Mouse (Mus musculus) midbrain, embryonic 11.5 days (tissue): Measurements from ENCODE around the gene Tubg1. TPM values are rescaled to one million over a fixed set of nuclear protein-coding genes. Genes with fewer than 3 reads are reported as not detected.

Experiments used
- ATAC-seq: fragments of 200-750 bp; cut with Nextera tagmentation; 2 replicates; pipeline ENCODE4 v1.8.0; 2017; ENCODE audit warnings: moderate TSS enrichment, moderate library complexity; ENCODE audit not compliant: low FRiP score
- DNase-seq: peaks from one replicate; pipeline ENCODE4 v3.0.0; 2015; ENCODE audit warnings: low spot score; ENCODE audit errors: missing footprints
- H3K27ac ChIP-seq: fragments of 300-500 bp; sonication (generic); 2 replicates; pipeline ENCODE4 v1.5.1; 2014; ENCODE audit warnings: low read depth, low read length
- H3K27me3 ChIP-seq: fragments of 300-500 bp; sonication (generic); 2 replicates; pipeline ENCODE4 v1.6.1; 2014; ENCODE audit warnings: mild to moderate bottlenecking, low read length, moderate library complexity, mixed read lengths; ENCODE audit not compliant: control insufficient read depth, insufficient read depth
- H3K36me3 ChIP-seq: fragments of 300-500 bp; sonication (generic); 2 replicates; pipeline ENCODE4 v1.6.1; 2014; ENCODE audit warnings: mild to moderate bottlenecking, low read length, moderate library complexity, mixed read lengths; ENCODE audit not compliant: control insufficient read depth, insufficient read depth
- H3K4me1 ChIP-seq: fragments of 300-500 bp; sonication (generic); 2 replicates; pipeline ENCODE4 v1.6.1; 2014; ENCODE audit warnings: low read length; ENCODE audit not compliant: control insufficient read depth, insufficient read depth
- H3K4me2 ChIP-seq: fragments of 300-500 bp; sonication (generic); 2 replicates; pipeline ENCODE4 v1.6.1; 2014; ENCODE audit warnings: mild to moderate bottlenecking, moderate library complexity
- H3K4me3 ChIP-seq: fragments of 300-500 bp; sonication (generic); 2 replicates; pipeline ENCODE4 v1.5.1; 2014; ENCODE audit warnings: low read depth, low read length
- H3K9ac ChIP-seq: fragments of 300-500 bp; sonication (generic); 2 replicates; pipeline ENCODE4 v1.6.1; 2014; ENCODE audit warnings: low read length
- H3K9me3 ChIP-seq: fragments of 300-500 bp; sonication (generic); 2 replicates; pipeline ENCODE4 v1.6.1; 2016; ENCODE audit warnings: low read length; ENCODE audit not compliant: control insufficient read depth
- WGBS: fragments of 180-500 bp; shearing (Covaris S2); extraction: QIAGEN DNeasy Blood & Tissue Kit; methylation state at CpG from one replicate; pipeline ENCODE4 v1.1.7; 2014; 5-methylcytosine and 5-hydroxymethylcytosine counted together
- polyA plus RNA-seq: library from polyadenylated mRNA; unstranded; fragments of >200 nt; fragmentation: Nextera tagmentation; extraction: Ambion mirVana; gene quantifications from 2 replicates; pipeline ENCODE4 v1.2.1, GENCODE M21; 2014

The Tubg1 gene
- polyA plus RNA-seq, 1 experiment from 2014 or later: 108 TPM

DNA sequence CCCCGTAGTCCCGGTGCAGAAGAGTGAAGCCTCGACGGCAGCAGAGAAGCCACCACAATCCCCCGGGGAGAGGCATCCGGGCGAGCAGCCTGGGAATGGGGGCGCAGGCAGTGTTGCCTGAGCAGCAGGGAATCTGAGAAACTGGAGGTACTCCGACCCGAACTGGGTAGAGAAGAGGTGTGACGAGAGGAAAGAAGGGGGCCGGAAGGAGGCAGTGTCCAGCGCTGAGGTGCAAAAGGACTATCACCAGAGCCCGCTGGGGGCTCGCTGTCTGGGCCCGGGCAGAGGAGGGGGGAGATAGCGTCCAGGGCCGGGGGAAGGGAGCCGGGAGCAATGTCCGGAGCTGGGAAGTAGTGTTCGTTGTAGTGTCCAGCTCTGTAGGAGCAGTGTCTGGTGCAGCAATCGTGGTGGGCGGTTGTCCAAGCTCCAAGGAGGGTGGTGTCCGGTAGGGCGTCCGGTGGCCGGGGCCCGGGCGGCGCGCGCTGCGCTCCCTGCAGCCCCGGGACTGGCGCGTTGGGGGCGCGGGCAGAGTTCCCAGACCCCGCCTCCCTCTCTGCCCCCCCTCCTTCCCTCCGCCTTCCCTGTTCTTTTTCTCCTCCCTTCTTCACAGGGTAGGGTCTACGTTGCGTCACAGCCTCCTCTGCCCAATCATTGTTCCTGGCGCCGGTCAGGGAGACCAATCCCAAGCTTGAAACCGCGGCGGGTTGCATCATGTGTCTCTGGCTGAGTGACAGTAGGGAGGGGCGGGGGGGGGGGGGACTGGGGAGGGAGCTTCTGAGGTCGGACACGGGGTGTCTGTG, 51.3 kb downstream of the Tubg1 start, which contains the start of gene Plekhh3:
Plekhh3 (minus strand) TSS at position 541 of the 800 bp plus-strand sequence.
- H3K36me3 ChIP-seq: no peaks in the 10 kb centered on the region
- ATAC-seq: peak; percentile 94

DNA sequence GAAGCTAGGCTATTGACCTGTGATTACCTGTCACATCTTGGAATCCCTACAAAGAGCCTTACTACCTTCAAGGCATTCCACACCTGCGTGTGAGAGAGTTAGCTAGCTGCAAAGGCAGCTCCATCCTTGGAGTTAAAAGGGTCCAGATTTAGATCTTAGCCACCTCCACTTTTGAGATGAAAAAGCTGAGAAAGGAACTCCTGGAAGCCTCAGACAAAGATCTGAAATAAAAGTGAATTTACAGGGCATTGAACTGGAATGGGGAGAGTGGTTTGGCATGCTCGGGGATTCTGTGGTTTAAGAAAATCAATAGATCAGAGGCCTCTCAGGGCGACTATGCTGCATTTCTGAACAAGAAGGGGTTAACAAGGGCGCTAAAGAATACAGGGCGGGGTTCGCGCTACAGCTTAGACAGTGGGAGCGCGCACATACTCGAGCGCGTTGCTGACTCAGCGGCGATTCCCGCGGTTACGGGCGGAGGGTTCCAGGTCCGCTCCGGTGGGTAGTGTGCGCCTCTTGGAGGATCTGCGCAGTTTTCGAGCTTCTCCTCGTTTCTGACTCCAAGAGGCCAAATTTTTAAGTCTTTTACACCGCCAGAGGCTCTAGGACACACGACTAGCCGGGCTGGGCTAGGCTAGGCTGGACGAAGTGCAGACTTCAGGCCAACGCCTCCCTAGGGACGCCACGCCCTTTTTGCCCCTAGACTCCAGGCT, 52.1 kb downstream of the Tubg1 start:
- H3K36me3 ChIP-seq: no peaks in the 10 kb centered on the region
- DNase-seq: peak; percentile 98
- under 1% methylated on average over 31 of the region's 31 CpGs for WGBS
- peak overlapping the region; percentile 65 for H3K27ac ChIP-seq
- peaks cover 77% of the 10 kb centered on the region for H3K27me3 ChIP-seq
- peaks cover 38% of the 10 kb centered on the region for H3K4me1 ChIP-seq
- peak overlapping the region; percentile 66 for H3K4me3 ChIP-seq
- peak; percentile 43; the same call in 1 of the 2 replicates for ATAC-seq
- H3K9ac ChIP-seq: peak overlapping the region; percentile 56
- H3K4me2 ChIP-seq: peak overlapping the region; percentile 81
- no peaks in the 10 kb centered on the region for H3K9me3 ChIP-seq

More for the DNA sequence above, 51.3 kb downstream of the Tubg1 start, which contains the start of gene Plekhh3:
- Histone ChIP-seq H3K9ac (peak within 1 kb of the TSS; percentile 65), H3K27ac (peak within 1 kb of the TSS; percentile 65), H3K4me3 (peak within 1 kb of the TSS; percentile 66), H3K9me3 (no peaks in the 10 kb centered on the region), H3K4me1 (peaks cover 36% of the 10 kb centered on the region), H3K27me3 (peaks cover 77% of the 10 kb centered on the region), H3K4me2 (peak within 1 kb of the TSS; percentile 81)
- under 1% methylated on average over 48 of the region's 50 CpGs for WGBS
- peak; percentile 98 for DNase-seq

DNA sequence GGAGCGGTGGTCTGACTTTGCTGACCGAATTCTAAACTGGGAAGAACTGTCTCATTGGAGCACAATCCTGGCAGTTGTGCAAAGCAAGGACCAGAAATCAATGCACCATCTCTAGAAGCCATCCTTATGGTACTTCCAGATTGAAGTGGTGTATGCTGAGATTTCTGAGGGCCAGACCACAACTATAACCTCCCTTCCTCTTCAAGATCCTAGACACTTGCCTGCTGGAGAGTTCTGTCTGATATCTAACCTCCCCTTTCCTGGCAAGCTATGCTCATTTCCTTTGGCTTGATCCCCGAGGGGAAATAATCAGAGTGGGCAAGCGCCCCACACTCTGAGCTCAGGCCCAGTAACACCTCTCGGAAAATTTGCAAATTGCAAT, 52.7 kb downstream of the Tubg1 start:
- peak overlapping the region; percentile 56 for H3K9ac ChIP-seq
- H3K4me2 ChIP-seq: peak overlapping the region; percentile 81
- H3K36me3 ChIP-seq: no peaks in the 10 kb centered on the region
- H3K27ac ChIP-seq: peak overlapping the region; percentile 65
- 10% methylated on average over 5 of the region's 5 CpGs for WGBS
- H3K4me1 ChIP-seq: peaks cover 40% of the 10 kb centered on the region
- no peak for ATAC-seq
- DNase-seq: no peak
- no peaks in the 10 kb centered on the region for H3K9me3 ChIP-seq
- H3K27me3 ChIP-seq: peaks cover 77% of the 10 kb centered on the region
- peak overlapping the region; percentile 66 for H3K4me3 ChIP-seq

DNA sequence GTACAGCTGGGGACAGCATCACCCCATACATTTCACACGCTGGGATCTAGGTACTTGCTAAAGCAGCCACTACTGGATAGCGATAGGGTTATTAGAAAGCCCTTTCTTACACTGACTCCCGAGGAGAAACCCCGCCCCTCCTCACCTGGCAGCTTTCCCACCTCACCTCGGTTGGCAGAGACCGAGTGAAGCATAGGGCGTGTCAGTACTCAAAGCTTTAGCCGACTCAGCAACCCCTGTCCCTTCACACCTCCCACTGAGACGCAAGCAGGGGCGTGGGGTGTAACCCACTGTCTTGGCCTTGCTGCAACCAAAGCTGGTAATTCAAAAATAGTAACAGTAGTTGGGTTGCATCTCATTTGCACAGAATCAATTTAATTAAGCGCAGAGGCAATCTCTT, 53.4 kb downstream of the Tubg1 start:
- ATAC-seq (no peak), DNase-seq (no peak)
- peak overlapping the region; percentile 20; the same call in 1 of the 2 replicates for H3K9ac ChIP-seq
- H3K27me3 ChIP-seq: peaks cover 77% of the 10 kb centered on the region
- no peak overlapping the region; the same call in 1 of the 2 replicates for H3K4me3 ChIP-seq
- H3K9me3 ChIP-seq: no peaks in the 10 kb centered on the region
- no peaks in the 10 kb centered on the region for H3K36me3 ChIP-seq
- 6% methylated on average over 11 of the region's 11 CpGs for WGBS
- H3K4me2 ChIP-seq: no peak overlapping the region; the same call in 1 of the 2 replicates
- H3K4me1 ChIP-seq: peaks cover 40% of the 10 kb centered on the region
- no peak overlapping the region for H3K27ac ChIP-seq

DNA sequence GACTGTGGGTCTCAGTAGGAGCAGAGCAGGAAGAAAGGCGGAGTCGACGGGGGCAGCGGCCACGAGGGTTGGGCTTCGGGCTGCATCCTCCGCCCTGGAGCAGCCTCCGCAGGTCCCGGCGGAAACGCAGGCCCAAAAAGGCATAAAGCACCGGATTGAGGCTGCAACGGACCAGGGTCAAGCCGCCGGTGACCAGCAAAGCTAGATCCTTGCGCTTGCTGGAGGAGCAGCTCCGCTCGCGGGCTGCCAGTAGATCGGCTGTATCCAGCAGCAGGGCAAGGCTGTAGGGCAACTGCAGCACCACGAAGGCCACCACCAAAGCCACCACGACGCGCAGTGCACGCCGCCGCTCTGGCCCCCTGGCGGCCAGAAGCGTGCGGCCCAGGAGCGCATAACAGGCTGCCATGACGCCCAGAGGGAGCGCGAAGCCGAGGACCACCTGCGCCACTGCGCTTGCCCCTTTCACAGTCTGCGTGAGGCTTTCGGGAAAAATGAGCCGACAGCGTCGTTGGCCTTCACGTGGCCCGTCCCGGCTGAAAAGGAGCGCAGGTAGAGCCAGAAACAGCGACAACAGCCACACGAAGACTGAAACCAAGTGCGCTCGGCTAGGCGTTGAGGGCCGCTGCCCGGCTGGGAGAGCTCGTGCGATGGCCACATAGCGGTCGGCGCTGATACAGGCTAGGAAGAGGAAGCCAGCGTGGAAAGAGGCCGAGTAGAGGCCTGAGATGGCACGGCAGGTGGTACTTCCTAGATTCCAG, 54.1 kb downstream of the Tubg1 start:
- ATAC-seq: peak; percentile 70

DNA sequence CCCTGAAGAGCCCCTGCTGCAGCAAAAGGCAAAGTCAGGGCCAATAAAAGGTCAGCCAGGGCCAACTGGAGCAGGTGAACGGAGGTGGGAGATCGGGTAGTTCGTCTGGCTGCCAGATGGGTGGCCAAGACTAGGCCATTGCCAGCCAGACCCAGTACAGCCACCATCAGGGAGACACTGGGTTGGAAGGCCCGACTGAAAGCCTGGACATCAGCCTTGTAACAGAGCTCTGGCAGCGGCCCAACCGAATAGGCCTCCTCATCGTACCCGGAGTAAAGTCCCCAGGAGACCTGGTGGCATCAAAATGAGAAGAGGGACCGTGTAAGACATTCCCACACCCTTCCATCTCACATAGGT, 54.6 kb downstream of the Tubg1 start:
- H3K4me1 ChIP-seq: peaks cover 39% of the 10 kb centered on the region
- peak overlapping the region; percentile 20 for H3K9ac ChIP-seq

More for the DNA sequence above, 54.1 kb downstream of the Tubg1 start:
- Histone ChIP-seq H3K27ac (no peak overlapping the region), H3K36me3 (no peaks in the 10 kb centered on the region), H3K4me3 (peak overlapping the region; percentile 27), H3K4me1 (peaks cover 40% of the 10 kb centered on the region), H3K9me3 (no peaks in the 10 kb centered on the region), H3K27me3 (peaks cover 76% of the 10 kb centered on the region), H3K9ac (peak overlapping the region; percentile 20), H3K4me2 (peak overlapping the region; percentile 57)
- under 1% methylated on average over 61 of the region's 61 CpGs for WGBS
- peak; percentile 98 for DNase-seq

DNA sequence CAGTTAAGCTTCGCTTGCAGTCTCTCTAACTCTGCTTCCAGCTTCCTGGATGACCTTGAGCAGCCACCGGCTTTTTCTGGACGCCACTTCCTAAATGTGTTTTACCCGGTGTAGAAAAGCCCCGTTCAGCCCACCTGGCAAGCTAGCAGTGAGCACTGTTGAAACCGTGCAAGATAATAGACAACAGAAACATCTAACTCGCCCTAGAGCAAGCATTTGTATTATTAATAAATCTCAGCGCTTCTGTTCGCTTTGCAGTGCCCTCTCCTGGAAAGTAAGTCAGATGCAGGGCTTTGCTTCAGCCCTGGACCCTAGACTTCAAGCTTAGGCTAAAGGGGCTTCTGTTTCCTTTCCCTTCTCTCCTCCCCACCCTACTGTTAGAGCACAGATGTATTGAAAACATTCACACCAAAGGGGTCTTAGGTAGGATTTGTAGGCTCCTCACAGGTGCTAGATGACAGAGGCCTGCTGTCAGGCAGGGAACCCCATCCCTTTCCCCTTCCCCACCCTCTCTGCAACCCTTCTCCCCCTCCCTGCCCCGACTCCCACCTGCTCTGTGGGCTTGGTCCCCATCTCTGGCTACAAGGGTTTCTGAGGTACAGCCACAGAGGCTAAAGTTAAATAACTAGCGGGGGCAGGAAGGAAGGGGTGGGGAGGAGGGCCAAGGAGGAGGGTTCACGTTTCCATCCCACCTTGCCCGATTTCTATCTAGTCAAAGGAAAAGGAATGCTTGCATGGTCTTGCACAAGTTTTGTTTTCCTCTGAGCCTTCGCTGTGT, 55.3 kb downstream of the Tubg1 start, which contains the start of gene Ccr10:
Ccr10 (minus strand) TSS at position 593 of the 778 bp plus-strand sequence.
- WGBS: 23% methylated on average over 14 of the region's 14 CpGs
- peak; percentile 88 for DNase-seq
- H3K9me3 ChIP-seq: no peaks in the 10 kb centered on the region
- ATAC-seq: no peak
- peaks cover 32% of the 10 kb centered on the region for H3K4me1 ChIP-seq
- peak within 1 kb of the TSS; percentile 57 for H3K4me2 ChIP-seq
- no peaks in the 10 kb centered on the region for H3K36me3 ChIP-seq
- H3K27ac ChIP-seq: no peak within 1 kb of the TSS
- H3K27me3 ChIP-seq: peaks cover 68% of the 10 kb centered on the region
- H3K9ac ChIP-seq: peak within 1 kb of the TSS; percentile 20
- H3K4me3 ChIP-seq: peak within 1 kb of the TSS; percentile 21; the same call in 1 of the 2 replicates

More for the DNA sequence above, 54.6 kb downstream of the Tubg1 start:
- no peaks in the 10 kb centered on the region for H3K36me3 ChIP-seq
- 27% methylated on average over 9 of the region's 9 CpGs for WGBS
- peaks cover 74% of the 10 kb centered on the region for H3K27me3 ChIP-seq
- peak overlapping the region; percentile 57 for H3K4me2 ChIP-seq
- H3K4me3 ChIP-seq: no peak overlapping the region
- DNase-seq (no peak), ATAC-seq (no peak)
- H3K9me3 ChIP-seq: no peaks in the 10 kb centered on the region
- H3K27ac ChIP-seq: no peak overlapping the region

DNA sequence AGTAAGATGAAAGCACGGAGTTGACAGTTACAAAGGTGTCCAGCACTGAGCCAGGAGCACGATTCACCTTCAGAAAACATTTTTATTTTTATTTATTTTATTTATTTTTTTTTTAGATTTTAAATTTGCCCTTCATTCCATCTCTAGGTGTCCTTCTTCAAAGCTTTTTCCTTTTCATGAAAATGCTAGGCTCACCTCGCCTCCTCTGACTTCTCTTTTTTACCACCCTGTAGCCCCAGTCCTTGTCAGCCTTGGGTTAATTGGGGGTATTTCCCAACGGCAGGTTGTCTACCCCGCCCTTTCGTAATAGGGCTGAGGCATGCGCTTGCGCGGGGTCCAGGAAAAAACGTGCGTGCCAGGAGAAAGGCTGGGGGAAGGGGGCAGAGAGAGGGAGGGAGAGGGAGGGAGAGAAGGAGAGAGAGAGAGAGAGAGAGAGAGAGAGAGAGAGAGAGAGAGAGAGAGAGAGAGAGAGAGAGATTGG, 55.9 kb downstream of the Tubg1 start:
- Histone ChIP-seq H3K27me3 (peaks cover 61% of the 10 kb centered on the region), H3K36me3 (no peaks in the 10 kb centered on the region), H3K4me1 (peaks cover 26% of the 10 kb centered on the region), H3K9me3 (no peaks in the 10 kb centered on the region), H3K27ac (no peak overlapping the region), H3K4me3 (peak overlapping the region; percentile 21; the same call in 1 of the 2 replicates), H3K9ac (no peak overlapping the region), H3K4me2 (peak overlapping the region; percentile 35)
- 11% methylated on average over 11 of the region's 11 CpGs for WGBS
- no peak for ATAC-seq
- peak; percentile 88 for DNase-seq
